Mouse (Mus musculus): ENCODE measurements around the gene Npcd.

GRCm38 (mm10) chr15:79825146-79825825, 8.8 kb downstream of the Npcd start:
- TF ChIP-seq CTCF (IDR thresholded peaks at IDR 0.05; ENCODE audit: control insufficient read depth, insufficient read depth, insufficient read length), result no peak
- no peak for TF ChIP-seq FOSL1 (IDR thresholded peaks at IDR 0.05; ENCODE audit: insufficient read depth, low read length, poor library complexity, severe bottlenecking)
- TF ChIP-seq USF1 (IDR thresholded peaks at IDR 0.05; ENCODE audit: low read depth), result no peak
- no peak for TF ChIP-seq MYOG (IDR thresholded peaks at IDR 0.05; ENCODE audit: control insufficient read depth, extremely low read depth, insufficient read length)
- TF ChIP-seq CEBPB (IDR thresholded peaks at IDR 0.05; ENCODE audit: low read depth), result no peak
